Mouse (Mus musculus) midbrain, embryonic 16.5 days (tissue): ENCODE measurements around the gene Cpm. TPM values are rescaled to one million over a fixed set of nuclear protein-coding genes. Genes with fewer than 3 reads are reported as not detected.

Source experiments
- ATAC-seq: fragments of 200-750 bp; cut with Nextera tagmentation; 2 replicates; pipeline ENCODE4 v1.8.0; 2017; ENCODE audit warnings: moderate TSS enrichment
- H3K27ac ChIP-seq: fragments of 300-500 bp; sonication (generic); 2 replicates; pipeline ENCODE4 v1.5.1; 2014; ENCODE audit warnings: mild to moderate bottlenecking, low read length, mixed read lengths
- H3K27me3 ChIP-seq: fragments of 300-500 bp; sonication (generic); 2 replicates; pipeline ENCODE4 v1.6.1; 2014; ENCODE audit warnings: low read depth, low read length, mixed read lengths; ENCODE audit not compliant: control insufficient read depth, insufficient read depth
- H3K36me3 ChIP-seq: fragments of 300-500 bp; sonication (generic); 2 replicates; pipeline ENCODE4 v1.6.1; 2014; ENCODE audit warnings: mild to moderate bottlenecking, low read length, moderate library complexity, mixed read lengths; ENCODE audit not compliant: control insufficient read depth, insufficient read depth
- H3K4me1 ChIP-seq: fragments of 300-500 bp; sonication (generic); 2 replicates; pipeline ENCODE4 v1.6.1; 2014; ENCODE audit warnings: mild to moderate bottlenecking, low read length, mixed read lengths; ENCODE audit not compliant: control insufficient read depth, insufficient read depth
- H3K4me2 ChIP-seq: fragments of 300-500 bp; sonication (generic); 2 replicates; pipeline ENCODE4 v1.6.1; 2014; ENCODE audit warnings: mild to moderate bottlenecking, low read length, mixed read lengths
- H3K4me3 ChIP-seq: fragments of 300-500 bp; sonication (generic); 2 replicates; pipeline ENCODE4 v1.5.1; 2014; ENCODE audit warnings: low read depth, mild to moderate bottlenecking, low read length, moderate library complexity, mixed read lengths
- H3K9ac ChIP-seq: fragments of 300-500 bp; sonication (generic); 2 replicates; pipeline ENCODE4 v1.6.1; 2014; ENCODE audit warnings: low read depth, low read length, mixed read lengths
- H3K9me3 ChIP-seq: fragments of 300-500 bp; sonication (generic); replicated peaks from 2 replicates; pipeline ENCODE4 v1.6.1; 2014; ENCODE audit warnings: mild to moderate bottlenecking, low read length, mixed read lengths; ENCODE audit not compliant: control insufficient read depth, poor library complexity, severe bottlenecking
- WGBS: fragments of 180-500 bp; shearing (Covaris S2); extraction: QIAGEN DNeasy Blood & Tissue Kit; methylation state at CpG from one replicate; pipeline ENCODE4 v1.1.7; 2014; 5-methylcytosine and 5-hydroxymethylcytosine counted together
- polyA plus RNA-seq: library from polyadenylated mRNA; unstranded; fragments of >200 nt; fragmentation: Nextera tagmentation; extraction: Ambion mirVana; gene quantifications from 2 replicates; pipeline ENCODE4 v1.2.1, GENCODE M21; 2015

The Cpm gene
- polyA plus RNA-seq, 1 experiment from 2014 or later = 13.5 TPM

- no peak overlapping the region for H3K4me3 ChIP-seq
These were observed 35.6 kb downstream of the Cpm start for GRCm38 (mm10) chr10:117664926-117665209.

GRCm38 (mm10) chr10:117665376-117666275, 36.3 kb downstream of the Cpm start:
- Histone ChIP-seq H3K9ac (no peak overlapping the region), H3K36me3 (no peaks in the 10 kb centered on the region), H3K4me1 (no peaks in the 10 kb centered on the region), H3K27ac (no peak overlapping the region), H3K4me3 (no peak overlapping the region), H3K9me3 (no peaks in the 10 kb centered on the region), H3K27me3 (no peaks in the 10 kb centered on the region), H3K4me2 (no peak overlapping the region)
- no peak for ATAC-seq
- 65% methylated on average over 9 of the region's 9 CpGs for whole genome bisulfite sequencing

More at GRCm38 (mm10) chr10:117664926-117665209, 35.6 kb downstream of the Cpm start:
- no peaks in the 10 kb centered on the region for H3K36me3 ChIP-seq
- H3K4me1 ChIP-seq = no peaks in the 10 kb centered on the region
- H3K27ac ChIP-seq = no peak overlapping the region
- H3K27me3 ChIP-seq = no peaks in the 10 kb centered on the region
- H3K4me2 ChIP-seq = no peak overlapping the region
- H3K9me3 ChIP-seq = no peaks in the 10 kb centered on the region
- no peak for ATAC-seq
- H3K9ac ChIP-seq = no peak overlapping the region

GRCm38 (mm10) chr10:117666361-117666760, 37.1 kb downstream of the Cpm start:
- Histone ChIP-seq H3K36me3 (no peaks in the 10 kb centered on the region), H3K27me3 (no peaks in the 10 kb centered on the region), H3K4me2 (no peak overlapping the region), H3K4me3 (no peak overlapping the region), H3K27ac (no peak overlapping the region), H3K9me3 (no peaks in the 10 kb centered on the region), H3K4me1 (no peaks in the 10 kb centered on the region), H3K9ac (no peak overlapping the region)
- no peak for ATAC-seq
- 84% methylated on average over 3 of the region's 3 CpGs for WGBS

GRCm38 (mm10) chr10:117666947-117667630, 37.8 kb downstream of the Cpm start:
- no peaks in the 10 kb centered on the region for H3K4me1 ChIP-seq
- 92% methylated on average over 9 of the region's 9 CpGs for WGBS
- no peak overlapping the region for H3K27ac ChIP-seq
- H3K36me3 ChIP-seq = no peaks in the 10 kb centered on the region
- ATAC-seq = no peak
- H3K9ac ChIP-seq = no peak overlapping the region
- H3K4me2 ChIP-seq = no peak overlapping the region
- H3K27me3 ChIP-seq = no peaks in the 10 kb centered on the region
- no peaks in the 10 kb centered on the region for H3K9me3 ChIP-seq
- H3K4me3 ChIP-seq = no peak overlapping the region

GRCm38 (mm10) chr10:117667663-117668507, 38.6 kb downstream of the Cpm start:
- Histone ChIP-seq H3K4me3 (no peak overlapping the region), H3K27me3 (no peaks in the 10 kb centered on the region), H3K27ac (no peak overlapping the region), H3K36me3 (no peaks in the 10 kb centered on the region), H3K9me3 (no peaks in the 10 kb centered on the region), H3K4me1 (no peaks in the 10 kb centered on the region), H3K4me2 (no peak overlapping the region), H3K9ac (no peak overlapping the region)
- WGBS = 93% methylated on average over 28 of the region's 28 CpGs
- no peak for ATAC-seq

- H3K4me1 ChIP-seq = no peaks in the 10 kb centered on the region
- no peak overlapping the region for H3K4me2 ChIP-seq
- no peaks in the 10 kb centered on the region for H3K27me3 ChIP-seq
- no peak for ATAC-seq
- H3K36me3 ChIP-seq = no peaks in the 10 kb centered on the region
- H3K9me3 ChIP-seq = no peaks in the 10 kb centered on the region
- no peak overlapping the region for H3K9ac ChIP-seq
- H3K27ac ChIP-seq = no peak overlapping the region
- H3K4me3 ChIP-seq = no peak overlapping the region
- WGBS = 93% methylated on average over 10 of the region's 10 CpGs
These were observed 39.4 kb downstream of the Cpm start for GRCm38 (mm10) chr10:117668546-117669300.

GRCm38 (mm10) chr10:117669449-117670090, 40.3 kb downstream of the Cpm start:
- no peaks in the 10 kb centered on the region for H3K9me3 ChIP-seq
- no peak overlapping the region for H3K4me2 ChIP-seq
- WGBS = 70% methylated on average over 10 of the region's 10 CpGs
- no peak for ATAC-seq
- no peaks in the 10 kb centered on the region for H3K27me3 ChIP-seq
- H3K9ac ChIP-seq = no peak overlapping the region
- no peaks in the 10 kb centered on the region for H3K4me1 ChIP-seq
- H3K27ac ChIP-seq = no peak overlapping the region
- H3K36me3 ChIP-seq = no peaks in the 10 kb centered on the region
- no peak overlapping the region for H3K4me3 ChIP-seq

- Histone ChIP-seq H3K9me3 (no peaks in the 10 kb centered on the region), H3K4me3 (no peak overlapping the region), H3K4me2 (no peak overlapping the region), H3K36me3 (no peaks in the 10 kb centered on the region), H3K27me3 (no peaks in the 10 kb centered on the region), H3K27ac (no peak overlapping the region), H3K4me1 (no peaks in the 10 kb centered on the region), H3K9ac (no peak overlapping the region)
- WGBS = 75% methylated on average over 3 of the region's 3 CpGs
- no peak for ATAC-seq
These were observed 40.8 kb downstream of the Cpm start for GRCm38 (mm10) chr10:117670092-117670491.
